In genomic region chrX:95968594-95968965, GRCm38 (mm10) we compare ENCODE assay signal across 8 mouse cellular contexts. TPM values are rescaled to one million over a fixed set of nuclear protein-coding genes. Genes with fewer than 3 reads are reported as not detected.
A peak's percentile ranks its signal among the peaks of the same experiment; 100 is the strongest.
DNase-seq lines count a peak whose midpoint lies in the region; ATAC-seq and TF ChIP-seq lines count a peak whose summit lies in the region.

No protein-coding gene starts in this region.

- no peak for TF ChIP-seq CTCF in cortical plate, adult 2 months (IDR thresholded peaks at IDR 0.05; ENCODE audit: extremely low read depth, insufficient read depth, low read length)
- TF ChIP-seq CTCF in left cerebral cortex, adult 2 months (IDR thresholded peaks at IDR 0.05), result no peak

- H3K27ac ChIP-seq in cortical plate, adult 2 months (ENCODE audit: insufficient read depth, low read length), result 0 out of 2 replicates have a peak overlapping the region, but pooled peaks have one; percentile 43
- no peak overlapping the region for H3K27ac ChIP-seq in left cerebral cortex, adult 2 months
- peak overlapping the region; percentile 22; the same call in 1 of the 2 replicates for H3K27ac ChIP-seq in macrophage

- peak overlapping the region; percentile 68 for H3K4me3 ChIP-seq in cortical plate, adult 2 months (ENCODE audit: insufficient read depth, low read length)
- peak overlapping the region; percentile 39 for H3K4me3 ChIP-seq in left cerebral cortex, adult 2 months
- H3K4me3 ChIP-seq in macrophage (ENCODE audit: inconsistent target), result peak overlapping the region; percentile 8; the same call in 1 of the 2 replicates

- H3K4me1 ChIP-seq in cortical plate, adult 2 months (ENCODE audit: control insufficient read depth, insufficient read depth, low read length), result no peaks in the 10 kb centered on the region

- peak; percentile 91 for ATAC-seq in activated CD4-positive, CD25-positive, alpha-beta regulatory T cell, adult 4 months

- 29% methylated on average over 6 of the region's 6 CpGs for WGBS in macrophage (ENCODE audit: missing documents)

- intact Hi-C loops in left cerebral cortex, adult 2 months (cut with DNase I), result no loop called here

- DNase-seq in gastrocnemius, adult 8-10 months (ENCODE audit: low spot score in 2 of 2), result peak; percentile 12 to 51
- DNase-seq in hindlimb bud, embryonic 11.5 days (ENCODE audit: extremely low spot score, low read depth, low spot score), result peak; percentile 39
- peak; percentile 61 to 63 for DNase-seq in left cerebral cortex, adult 2 months (ENCODE audit: extremely low spot score in 1 of 2, low spot score in 2 of 2)
- peak; percentile 81 to 89 for DNase-seq in right cerebral cortex, postnatal 10 days (ENCODE audit: low spot score in 2 of 2)
- peak; percentile 65 to 78 for DNase-seq in urinary bladder, postnatal 36 days (ENCODE audit: low spot score in 2 of 2)

- peak; percentile 39; the same call in 1 of the 2 replicates for TF ChIP-seq POLR2A in cortical plate, adult 2 months (IDR thresholded peaks at IDR 0.05; ENCODE audit: extremely low read depth, insufficient read depth, low read length)

- H3K36me3 ChIP-seq in macrophage (ENCODE audit: inconsistent target), result no peaks in the 10 kb centered on the region

- H3K79me2 ChIP-seq in macrophage (ENCODE audit: inconsistent target), result no peaks in the 10 kb centered on the region

RNA-seq across cellular contexts. Expression of gene Las1l, which starts 11.8 kb away (rescaled TPM):
- polyA plus RNA-seq in activated CD4-positive, CD25-positive, alpha-beta regulatory T cell, adult 4 months (2017; shearing (Covaris generic)), result 10 to 100 TPM; 47.5 to 50.1 TPM
- polyA plus RNA-seq in cortical plate, adult 2 months (2012; rRNA removed), result 55.4 and 63.3 TPM in 2 replicates
- total RNA-seq in gastrocnemius, adult 8-10 months (2022), result 10 to 100 TPM; 24.3 to 31.7 (median 26.5) TPM
- total RNA-seq in left cerebral cortex, adult 2 months (2021), result 10 to 100 TPM; 58.4 to 63.6 TPM
- total RNA-seq in macrophage (2018; cell fraction: chromatin; rRNA removed), result 10 to 100 TPM in 23 of 26 experiments, 1 to 10 TPM in 3; 8.7 to 37.5 (median 25.9) TPM
- total RNA-seq in macrophage (2018; cell fraction: cytosol; rRNA removed), result 10 to 100 TPM in 20 of 26 experiments, 1 to 10 TPM in 6; 7.5 to 14.3 (median 10.7) TPM
- 10 to 100 TPM in 14 of 26 experiments, 1 to 10 TPM in 12; 6.4 to 29.1 (median 11.9) TPM for total RNA-seq in macrophage (2018; cell fraction: nucleus; rRNA removed)
- 11.8 to 22.0 TPM (median 21.4 TPM) in 3 replicates for polyA plus RNA-seq in macrophage (2018)

Comparison
In these comparisons a context has a peak if more than half of its experiments do, and no peak if none do; other contexts are left out.
1. H3K4me3 ChIP-seq: peak in every context shown above with its lines; median percentile 68 in cortical plate, adult 2 months; 39 in left cerebral cortex, adult 2 months; 8 in macrophage.
2. DNase-seq: peak in every context shown above with its lines; median percentile 85 in right cerebral cortex, postnatal 10 days; 72 in urinary bladder, postnatal 36 days; 62 in left cerebral cortex, adult 2 months; 39 in hindlimb bud, embryonic 11.5 days; 32 in gastrocnemius, adult 8-10 months.